Mouse (Mus musculus) stomach, embryonic 14.5 days (tissue): ENCODE measurements around the gene Tdrd9. TPM values are rescaled to one million over a fixed set of nuclear protein-coding genes. Genes with fewer than 3 reads are reported as not detected.
A peak's percentile ranks its signal among the peaks of the same experiment; 100 is the strongest.

Source experiments
- ATAC-seq: fragments of 200-750 bp; cut with Nextera tagmentation; 2 replicates; pipeline ENCODE4 v1.8.0; 2017; ENCODE audit warnings: low read depth, moderate TSS enrichment; ENCODE audit not compliant: insufficient number of reproducible peaks, insufficient read depth, low FRiP score
- H3K27ac ChIP-seq: fragments of 300-500 bp; sonication (generic); 2 replicates; pipeline ENCODE4 v1.5.1; 2014; ENCODE audit warnings: mild to moderate bottlenecking, low read length, moderate library complexity, mixed read lengths
- H3K27me3 ChIP-seq: fragments of 300-500 bp; sonication (generic); 2 replicates; pipeline ENCODE4 v1.6.1; 2014; ENCODE audit warnings: low read length, control low read depth, mixed read lengths; ENCODE audit not compliant: control insufficient read depth, insufficient read depth
- H3K36me3 ChIP-seq: fragments of 300-500 bp; sonication (generic); 2 replicates; pipeline ENCODE4 v1.6.1; 2014; ENCODE audit warnings: mild to moderate bottlenecking, control low read depth, low read length, moderate library complexity, mixed read lengths; ENCODE audit not compliant: control insufficient read depth, insufficient read depth
- H3K4me1 ChIP-seq: fragments of 300-500 bp; sonication (generic); 2 replicates; pipeline ENCODE4 v1.6.1; 2014; ENCODE audit warnings: low read length, control low read depth, mixed read lengths; ENCODE audit not compliant: control insufficient read depth, insufficient read depth
- H3K4me2 ChIP-seq: fragments of 300-500 bp; sonication (generic); replicated peaks from 2 replicates; pipeline ENCODE4 v1.6.1; 2014; ENCODE audit warnings: low read depth, low read length, control low read depth
- H3K4me3 ChIP-seq: fragments of 300-500 bp; sonication (generic); 2 replicates; pipeline ENCODE4 v1.5.1; 2014; ENCODE audit warnings: low read depth, low read length, control low read depth
- H3K9ac ChIP-seq: fragments of 300-500 bp; sonication (generic); replicated peaks from 2 replicates; pipeline ENCODE4 v1.6.1; 2014; ENCODE audit warnings: low read depth, mild to moderate bottlenecking, control low read depth, low read length, moderate library complexity, mixed read lengths
- H3K9me3 ChIP-seq: fragments of 300-500 bp; sonication (generic); 2 replicates; pipeline ENCODE4 v1.6.1; 2016; ENCODE audit warnings: low read depth, low read length, control low read depth; ENCODE audit not compliant: control insufficient read depth
- WGBS: fragments of 180-500 bp; shearing (Covaris S2); extraction: QIAGEN DNeasy Blood & Tissue Kit; methylation state at CpG from one replicate; pipeline ENCODE4 v1.1.7; 2014; 5-methylcytosine and 5-hydroxymethylcytosine counted together
- polyA plus RNA-seq: library from polyadenylated mRNA; unstranded; fragments of >200 nt; fragmentation: Nextera tagmentation; extraction: Ambion mirVana; gene quantifications from 2 replicates; pipeline ENCODE4 v1.2.1, GENCODE M21; 2014

Gene Tdrd9
- polyA plus RNA-seq, 1 experiment from 2014 or later = 0.22 TPM

GRCm38 (mm10) chr12:112096051-112096732, 124.8 kb downstream of the Tdrd9 start:
- Histone ChIP-seq H3K4me3 (no peak overlapping the region), H3K4me2 (no peak overlapping the region), H3K27ac (no peak overlapping the region), H3K4me1 (no peaks in the 10 kb centered on the region), H3K27me3 (no peaks in the 10 kb centered on the region), H3K36me3 (no peaks in the 10 kb centered on the region), H3K9ac (no peak overlapping the region), H3K9me3 (no peaks in the 10 kb centered on the region)
- WGBS = 59% methylated on average over 13 of the region's 13 CpGs
- no peak for ATAC-seq

- no peak overlapping the region for H3K4me2 ChIP-seq
- ATAC-seq = no peak
- H3K9ac ChIP-seq = no peak overlapping the region
- H3K27ac ChIP-seq = no peak overlapping the region
- no peaks in the 10 kb centered on the region for H3K27me3 ChIP-seq
- no peaks in the 10 kb centered on the region for H3K9me3 ChIP-seq
- H3K4me1 ChIP-seq = no peaks in the 10 kb centered on the region
- 80% methylated on average over 8 of the region's 8 CpGs for WGBS
- H3K4me3 ChIP-seq = no peak overlapping the region
- no peaks in the 10 kb centered on the region for H3K36me3 ChIP-seq
Measured at GRCm38 (mm10) chr12:112096733-112097117, 125.4 kb downstream of the Tdrd9 start.

GRCm38 (mm10) chr12:112100106-112100505, 128.7 kb downstream of the Tdrd9 start:
- no peaks in the 10 kb centered on the region for H3K36me3 ChIP-seq
- no peak overlapping the region for H3K4me2 ChIP-seq
- H3K4me1 ChIP-seq = no peaks in the 10 kb centered on the region
- H3K27me3 ChIP-seq = no peaks in the 10 kb centered on the region
- no peaks in the 10 kb centered on the region for H3K9me3 ChIP-seq
- no peak overlapping the region for H3K27ac ChIP-seq
- H3K4me3 ChIP-seq = no peak overlapping the region
- 68% methylated on average over 4 of the region's 4 CpGs for WGBS
- no peak for ATAC-seq
- H3K9ac ChIP-seq = no peak overlapping the region

- no peak overlapping the region for H3K27ac ChIP-seq
- H3K9ac ChIP-seq = no peak overlapping the region
- WGBS = 46% methylated on average over 4 of the region's 4 CpGs
- H3K27me3 ChIP-seq = no peaks in the 10 kb centered on the region
- H3K4me2 ChIP-seq = no peak overlapping the region
- H3K4me3 ChIP-seq = no peak overlapping the region
- ATAC-seq = no peak
- H3K36me3 ChIP-seq = no peaks in the 10 kb centered on the region
- H3K4me1 ChIP-seq = no peaks in the 10 kb centered on the region
- H3K9me3 ChIP-seq = no peaks in the 10 kb centered on the region
Measured at GRCm38 (mm10) chr12:112101045-112101444, 129.7 kb downstream of the Tdrd9 start.

GRCm38 (mm10) chr12:112103179-112103578, 131.8 kb downstream of the Tdrd9 start:
- no peak overlapping the region for H3K27ac ChIP-seq
- H3K9me3 ChIP-seq = no peaks in the 10 kb centered on the region
- no peaks in the 10 kb centered on the region for H3K36me3 ChIP-seq
- no peak overlapping the region for H3K4me2 ChIP-seq
- no peaks in the 10 kb centered on the region for H3K27me3 ChIP-seq
- 83% methylated on average over 5 of the region's 5 CpGs for WGBS
- H3K4me1 ChIP-seq = peaks cover 4% of the 10 kb centered on the region; the same call in 1 of the 2 replicates
- H3K9ac ChIP-seq = no peak overlapping the region
- H3K4me3 ChIP-seq = no peak overlapping the region
- ATAC-seq = no peak

- Histone ChIP-seq H3K4me1 (peaks cover 4% of the 10 kb centered on the region; the same call in 1 of the 2 replicates), H3K27ac (no peak overlapping the region), H3K27me3 (no peaks in the 10 kb centered on the region), H3K36me3 (no peaks in the 10 kb centered on the region), H3K9ac (no peak overlapping the region), H3K9me3 (no peaks in the 10 kb centered on the region), H3K4me2 (no peak overlapping the region), H3K4me3 (no peak overlapping the region)
- no peak for ATAC-seq
- 86% methylated on average over 11 of the region's 11 CpGs for WGBS
Measured at GRCm38 (mm10) chr12:112104890-112105289, 133.5 kb downstream of the Tdrd9 start.

- no peak within 1 kb of the TSS for H3K27ac ChIP-seq
- H3K4me1 ChIP-seq = peaks cover 4% of the 10 kb centered on the region; the same call in 1 of the 2 replicates
- H3K9ac ChIP-seq = no peak within 1 kb of the TSS
- no peaks in the 10 kb centered on the region for H3K9me3 ChIP-seq
- peak; percentile 72 for ATAC-seq
- peak within 1 kb of the TSS; percentile 38 for H3K4me2 ChIP-seq
- no peaks in the 10 kb centered on the region for H3K27me3 ChIP-seq
- WGBS = under 1% methylated on average over 14 of the region's 14 CpGs
- H3K4me3 ChIP-seq = no peak within 1 kb of the TSS
- no peaks in the 10 kb centered on the region for H3K36me3 ChIP-seq
Measured at GRCm38 (mm10) chr12:112106541-112106971, 135.2 kb downstream of the Tdrd9 start, which contains the start of gene Aspg. Gene Aspg (plus strand): TSS chr12:112106679.

- H3K9ac ChIP-seq = no peak overlapping the region
- no peaks in the 10 kb centered on the region for H3K9me3 ChIP-seq
- no peaks in the 10 kb centered on the region for H3K36me3 ChIP-seq
- no peak for ATAC-seq
- peaks cover 4% of the 10 kb centered on the region; the same call in 1 of the 2 replicates for H3K4me1 ChIP-seq
- no peak overlapping the region for H3K4me2 ChIP-seq
- no peak overlapping the region for H3K27ac ChIP-seq
- no peak overlapping the region for H3K4me3 ChIP-seq
- 84% methylated on average over 8 of the region's 8 CpGs for WGBS
- no peaks in the 10 kb centered on the region for H3K27me3 ChIP-seq
Measured at GRCm38 (mm10) chr12:112107685-112108084, 136.3 kb downstream of the Tdrd9 start.
